Mouse (Mus musculus): ENCODE results near the gene Nup205. TPM values are rescaled to one million over a fixed set of nuclear protein-coding genes. Genes with fewer than 3 reads are reported as not detected.

Nup205 gene
- polyA plus RNA-seq, 1 experiment from 2014 or later = 55.8 TPM

- H3K27me3 ChIP-seq (ENCODE audit: control insufficient read depth, insufficient read depth, low read length) = no peaks in the 10 kb centered on the region
- no peak for ATAC-seq (replicated peaks; ENCODE audit: insufficient number of reproducible peaks, low FRiP score, low TSS enrichment, low read depth)
- no peaks in the 10 kb centered on the region for H3K9me3 ChIP-seq (replicated peaks; ENCODE audit: control insufficient read depth, low read length)
- H3K27ac ChIP-seq (replicated peaks; ENCODE audit: low read depth, low read length) = no peak overlapping the region
- H3K36me3 ChIP-seq (replicated peaks; ENCODE audit: control insufficient read depth, insufficient read depth, low read depth, low read length) = peaks cover 6% of the 10 kb centered on the region
- DNase-seq (ENCODE audit: low spot score) = no peak
- 91% methylated on average over 8 of the region's 8 CpGs for WGBS
- no peaks in the 10 kb centered on the region for H3K4me1 ChIP-seq (ENCODE audit: control insufficient read depth, insufficient read depth, low read length)
- no peak overlapping the region for H3K9ac ChIP-seq (replicated peaks; ENCODE audit: low read length)
- H3K4me2 ChIP-seq (ENCODE audit: low read depth, low read length) = no peak overlapping the region
- no peak overlapping the region for H3K4me3 ChIP-seq (ENCODE audit: low read depth, low read length)
These were observed 14.0 kb downstream of the Nup205 start for GRCm38 (mm10) chr6:35191198-35191597.

DNA sequence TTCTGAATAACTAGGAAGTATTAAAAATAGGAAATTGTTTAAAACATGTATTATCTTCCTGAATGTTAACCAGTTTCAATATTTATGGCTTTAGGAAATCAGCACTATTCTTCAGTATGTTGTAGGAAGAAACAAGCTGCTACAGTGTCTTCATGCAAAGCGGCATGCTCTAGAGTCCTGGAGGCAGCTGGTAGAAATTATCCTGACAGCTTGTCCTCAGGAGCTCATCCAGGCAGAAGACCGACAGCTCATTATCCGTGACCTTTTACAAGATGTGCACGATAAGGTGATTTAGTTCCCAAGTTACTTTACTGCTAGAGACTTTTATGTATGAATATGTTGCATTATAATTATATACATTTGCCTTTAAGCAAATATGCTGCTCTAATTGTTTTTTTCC, 48.5 kb downstream of the Nup205 start:
- 70% methylated on average over 4 of the region's 4 CpGs for WGBS
- H3K27me3 ChIP-seq (ENCODE audit: control insufficient read depth, insufficient read depth, low read length) = no peaks in the 10 kb centered on the region
- peaks cover 4% of the 10 kb centered on the region; the same call in 1 of the 2 replicates for H3K36me3 ChIP-seq (replicated peaks; ENCODE audit: control insufficient read depth, insufficient read depth, low read depth, low read length)
- H3K9ac ChIP-seq (replicated peaks; ENCODE audit: low read length) = no peak overlapping the region
- H3K4me2 ChIP-seq (ENCODE audit: low read depth, low read length) = no peak overlapping the region
- no peaks in the 10 kb centered on the region for H3K9me3 ChIP-seq (replicated peaks; ENCODE audit: control insufficient read depth, low read length)
- DNase-seq (ENCODE audit: low spot score) (peak; percentile 7), ATAC-seq (replicated peaks; ENCODE audit: insufficient number of reproducible peaks, low FRiP score, low TSS enrichment, low read depth) (no peak)
- H3K4me3 ChIP-seq (ENCODE audit: low read depth, low read length) = no peak overlapping the region
- no peak overlapping the region for H3K27ac ChIP-seq (replicated peaks; ENCODE audit: low read depth, low read length)
- no peaks in the 10 kb centered on the region for H3K4me1 ChIP-seq (ENCODE audit: control insufficient read depth, insufficient read depth, low read length)

- Histone ChIP-seq H3K36me3 (replicated peaks; ENCODE audit: control insufficient read depth, insufficient read depth, low read depth, low read length) (peaks cover 11% of the 10 kb centered on the region; the same call in 1 of the 2 replicates), H3K4me3 (ENCODE audit: low read depth, low read length) (no peak overlapping the region), H3K27me3 (ENCODE audit: control insufficient read depth, insufficient read depth, low read length) (no peaks in the 10 kb centered on the region), H3K4me1 (ENCODE audit: control insufficient read depth, insufficient read depth, low read length) (no peaks in the 10 kb centered on the region), H3K9ac (replicated peaks; ENCODE audit: low read length) (no peak overlapping the region), H3K9me3 (replicated peaks; ENCODE audit: control insufficient read depth, low read length) (no peaks in the 10 kb centered on the region), H3K4me2 (ENCODE audit: low read depth, low read length) (no peak overlapping the region), H3K27ac (replicated peaks; ENCODE audit: low read depth, low read length) (no peak overlapping the region)
- ATAC-seq (replicated peaks; ENCODE audit: insufficient number of reproducible peaks, low FRiP score, low TSS enrichment, low read depth) (no peak), DNase-seq (ENCODE audit: low spot score) (no peak)
- 91% methylated on average over 1 of the region's 1 CpGs for WGBS
These were observed 52.2 kb downstream of the Nup205 start for GRCm38 (mm10) chr6:35229415-35229814.

GRCm38 (mm10) chr6:35236108-35236785, 59.0 kb downstream of the Nup205 start:
- Histone ChIP-seq H3K4me3 (ENCODE audit: low read depth, low read length) (no peak overlapping the region), H3K9me3 (replicated peaks; ENCODE audit: control insufficient read depth, low read length) (no peaks in the 10 kb centered on the region), H3K27me3 (ENCODE audit: control insufficient read depth, insufficient read depth, low read length) (no peaks in the 10 kb centered on the region), H3K4me1 (ENCODE audit: control insufficient read depth, insufficient read depth, low read length) (no peaks in the 10 kb centered on the region), H3K36me3 (replicated peaks; ENCODE audit: control insufficient read depth, insufficient read depth, low read depth, low read length) (peaks cover 9% of the 10 kb centered on the region), H3K9ac (replicated peaks; ENCODE audit: low read length) (no peak overlapping the region), H3K27ac (replicated peaks; ENCODE audit: low read depth, low read length) (no peak overlapping the region), H3K4me2 (ENCODE audit: low read depth, low read length) (no peak overlapping the region)
- DNase-seq (ENCODE audit: low spot score) (no peak), ATAC-seq (replicated peaks; ENCODE audit: insufficient number of reproducible peaks, low FRiP score, low TSS enrichment, low read depth) (no peak)
- WGBS = 83% methylated on average over 9 of the region's 9 CpGs

- no peaks in the 10 kb centered on the region for H3K9me3 ChIP-seq (replicated peaks; ENCODE audit: control insufficient read depth, low read length)
- 100% methylated on average over 4 of the region's 4 CpGs for WGBS
- no peak for ATAC-seq (replicated peaks; ENCODE audit: insufficient number of reproducible peaks, low FRiP score, low TSS enrichment, low read depth)
- no peak overlapping the region for H3K9ac ChIP-seq (replicated peaks; ENCODE audit: low read length)
- DNase-seq (ENCODE audit: low spot score) = no peak
- no peak overlapping the region for H3K4me2 ChIP-seq (ENCODE audit: low read depth, low read length)
- no peaks in the 10 kb centered on the region for H3K4me1 ChIP-seq (ENCODE audit: control insufficient read depth, insufficient read depth, low read length)
- H3K27ac ChIP-seq (replicated peaks; ENCODE audit: low read depth, low read length) = no peak overlapping the region
- no peak overlapping the region for H3K4me3 ChIP-seq (ENCODE audit: low read depth, low read length)
- H3K27me3 ChIP-seq (ENCODE audit: control insufficient read depth, insufficient read depth, low read length) = no peaks in the 10 kb centered on the region
- H3K36me3 ChIP-seq (replicated peaks; ENCODE audit: control insufficient read depth, insufficient read depth, low read depth, low read length) = peaks cover 24% of the 10 kb centered on the region
These were observed 66.0 kb downstream of the Nup205 start for GRCm38 (mm10) chr6:35243252-35243651.

- no peak overlapping the region for H3K4me2 ChIP-seq (ENCODE audit: low read depth, low read length)
- ATAC-seq (replicated peaks; ENCODE audit: insufficient number of reproducible peaks, low FRiP score, low TSS enrichment, low read depth) = no peak
- H3K27me3 ChIP-seq (ENCODE audit: control insufficient read depth, insufficient read depth, low read length) = no peaks in the 10 kb centered on the region
- peaks cover 24% of the 10 kb centered on the region for H3K36me3 ChIP-seq (replicated peaks; ENCODE audit: control insufficient read depth, insufficient read depth, low read depth, low read length)
- no peaks in the 10 kb centered on the region for H3K4me1 ChIP-seq (ENCODE audit: control insufficient read depth, insufficient read depth, low read length)
- no peak overlapping the region for H3K9ac ChIP-seq (replicated peaks; ENCODE audit: low read length)
- H3K27ac ChIP-seq (replicated peaks; ENCODE audit: low read depth, low read length) = no peak overlapping the region
- whole genome bisulfite sequencing = 86% methylated on average over 9 of the region's 9 CpGs
- DNase-seq (ENCODE audit: low spot score) = no peak
- no peak overlapping the region for H3K4me3 ChIP-seq (ENCODE audit: low read depth, low read length)
- no peaks in the 10 kb centered on the region for H3K9me3 ChIP-seq (replicated peaks; ENCODE audit: control insufficient read depth, low read length)
These were observed 66.8 kb downstream of the Nup205 start for GRCm38 (mm10) chr6:35243989-35244388.

- ATAC-seq (replicated peaks; ENCODE audit: insufficient number of reproducible peaks, low FRiP score, low TSS enrichment, low read depth) = no peak
These were observed 67.9 kb downstream of the Nup205 start for GRCm38 (mm10) chr6:35245086-35245485.

DNA sequence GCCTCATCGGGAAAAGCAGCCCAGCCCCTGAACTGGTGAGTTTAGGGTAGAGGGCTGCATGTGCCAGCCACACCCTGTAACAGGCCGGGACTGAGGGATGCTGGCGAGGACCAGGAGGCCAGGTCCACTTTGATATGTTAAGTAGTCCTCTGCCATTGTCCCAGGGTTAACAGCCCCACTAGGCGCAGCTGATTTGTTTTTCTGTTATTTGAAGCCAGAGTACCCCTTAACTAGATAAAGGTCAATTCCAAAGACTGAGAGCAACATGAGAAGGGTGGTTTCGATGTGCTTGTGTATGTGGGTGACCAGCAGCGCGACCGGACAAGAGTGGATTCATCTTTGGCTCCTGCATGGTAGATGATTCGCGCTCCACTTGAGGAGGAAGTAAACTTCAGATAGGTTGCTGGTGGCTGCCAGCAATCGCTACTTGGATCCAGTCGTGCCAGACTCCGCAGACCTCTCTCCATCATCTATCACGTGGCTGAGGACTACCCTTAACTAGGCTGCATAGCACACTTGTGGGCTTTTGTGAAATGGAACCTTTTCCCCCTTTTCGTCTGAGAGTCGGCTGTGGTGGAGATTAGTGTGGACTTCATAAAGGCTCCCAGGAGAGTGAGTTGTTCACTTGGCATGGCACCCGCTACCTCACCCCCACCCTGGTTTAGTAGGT, 74.7 kb downstream of the Nup205 start:
- H3K4me2 ChIP-seq (ENCODE audit: low read depth, low read length) = peak overlapping the region; percentile 53
- no peak; the same call in 1 of the 2 replicates for ATAC-seq (replicated peaks; ENCODE audit: insufficient number of reproducible peaks, low FRiP score, low TSS enrichment, low read depth)
- peak overlapping the region; percentile 84; the same call in 1 of the 2 replicates for H3K9ac ChIP-seq (replicated peaks; ENCODE audit: low read length)
- 57% methylated on average over 17 of the region's 17 CpGs for WGBS
- H3K27ac ChIP-seq (replicated peaks; ENCODE audit: low read depth, low read length) = 0 out of 2 replicates have a peak overlapping the region, but pooled peaks have one; percentile 22
- H3K36me3 ChIP-seq (replicated peaks; ENCODE audit: control insufficient read depth, insufficient read depth, low read depth, low read length) = no peaks in the 10 kb centered on the region
- H3K4me1 ChIP-seq (ENCODE audit: control insufficient read depth, insufficient read depth, low read length) = peaks cover 3% of the 10 kb centered on the region; the same call in 1 of the 2 replicates
- H3K4me3 ChIP-seq (ENCODE audit: low read depth, low read length) = peak overlapping the region; percentile 76; the same call in 1 of the 2 replicates
- H3K9me3 ChIP-seq (replicated peaks; ENCODE audit: control insufficient read depth, low read length) = no peaks in the 10 kb centered on the region
- DNase-seq (ENCODE audit: low spot score) = peak; percentile 10
- H3K27me3 ChIP-seq (ENCODE audit: control insufficient read depth, insufficient read depth, low read length) = no peaks in the 10 kb centered on the region

More at GRCm38 (mm10) chr6:35245086-35245485, 67.9 kb downstream of the Nup205 start:
- no peaks in the 10 kb centered on the region for H3K9me3 ChIP-seq (replicated peaks; ENCODE audit: control insufficient read depth, low read length)
- H3K4me1 ChIP-seq (ENCODE audit: control insufficient read depth, insufficient read depth, low read length) = no peaks in the 10 kb centered on the region
- 66% methylated on average over 5 of the region's 5 CpGs for WGBS
- H3K27me3 ChIP-seq (ENCODE audit: control insufficient read depth, insufficient read depth, low read length) = no peaks in the 10 kb centered on the region
- H3K9ac ChIP-seq (replicated peaks; ENCODE audit: low read length) = no peak overlapping the region
- peak; percentile 45 for DNase-seq (ENCODE audit: low spot score)
- H3K4me3 ChIP-seq (ENCODE audit: low read depth, low read length) = no peak overlapping the region
- H3K4me2 ChIP-seq (ENCODE audit: low read depth, low read length) = no peak overlapping the region
- H3K36me3 ChIP-seq (replicated peaks; ENCODE audit: control insufficient read depth, insufficient read depth, low read depth, low read length) = peaks cover 24% of the 10 kb centered on the region
- no peak overlapping the region for H3K27ac ChIP-seq (replicated peaks; ENCODE audit: low read depth, low read length)
